Comparison of ENCODE assay signal across 10 mouse cellular contexts in genomic region chr11:102879558-102879957, GRCm38 (mm10). TPM values are rescaled to one million over a fixed set of nuclear protein-coding genes. Genes with fewer than 3 reads are reported as not detected.
DNase-seq lines count a peak whose midpoint lies in the region; ATAC-seq and TF ChIP-seq lines count a peak whose summit lies in the region.
"Had no signal": no experiment of that assay in that cellular context is flagged by ENCODE, and none has a peak within 500 bp of the region (broad histone marks: within the 10 kb centered on the region; RNA-seq: fewer than 3 reads in every experiment).

No protein-coding gene starts in this region.

- H3K36me3 ChIP-seq in kidney, embryonic 16.5 days (ENCODE audit: insufficient read depth, low read length): peaks cover 28% of the 10 kb centered on the region
- H3K36me3 ChIP-seq in embryonic facial prominence, embryonic 13.5 days: peaks cover 30% of the 10 kb centered on the region
- H3K36me3 ChIP-seq in hindbrain, embryonic 16.5 days (ENCODE audit: control insufficient read depth, insufficient read depth, low read length): peaks cover 13% of the 10 kb centered on the region
- peaks cover 21% of the 10 kb centered on the region for H3K36me3 ChIP-seq in midbrain, embryonic 15.5 days (replicated peaks)
- H3K36me3 ChIP-seq in thymus, adult 2 months (ENCODE audit: control insufficient read depth, insufficient read depth, low read length): peaks cover 16% of the 10 kb centered on the region

- H3K4me2 ChIP-seq in kidney, embryonic 16.5 days (replicated peaks; ENCODE audit: low read depth, low read length): peak overlapping the region; percentile 80; the same call in 1 of the 2 replicates
- H3K4me2 ChIP-seq in embryonic facial prominence, embryonic 13.5 days: peak overlapping the region; percentile 69
- H3K4me2 ChIP-seq in hindbrain, embryonic 16.5 days (ENCODE audit: low read length): peak overlapping the region; percentile 69
- H3K4me2 ChIP-seq in midbrain, embryonic 15.5 days: peak overlapping the region; percentile 69

- no peak overlapping the region for H3K27ac ChIP-seq in kidney, embryonic 16.5 days (ENCODE audit: low read length)
- no peak overlapping the region for H3K27ac ChIP-seq in embryonic facial prominence, embryonic 13.5 days
- H3K27ac ChIP-seq in hindbrain, embryonic 16.5 days (ENCODE audit: low read depth, low read length): no peak overlapping the region
- no peak overlapping the region for H3K27ac ChIP-seq in midbrain, embryonic 15.5 days
- H3K27ac ChIP-seq in thymus, adult 2 months (ENCODE audit: control insufficient read depth, insufficient read depth, low read length): no peak overlapping the region

- TF ChIP-seq CTCF in thymus, adult 2 months (IDR thresholded peaks at IDR 0.05; ENCODE audit: borderline replicate concordance, control insufficient read depth, extremely low read depth, insufficient read depth, low read length, poor library complexity): no peak

- no peaks in the 10 kb centered on the region for H3K9me3 ChIP-seq in kidney, embryonic 16.5 days (ENCODE audit: low read length)
- H3K9me3 ChIP-seq in embryonic facial prominence, embryonic 13.5 days: no peaks in the 10 kb centered on the region
- no peaks in the 10 kb centered on the region for H3K9me3 ChIP-seq in hindbrain, embryonic 16.5 days (ENCODE audit: control insufficient read depth, low read length)
- no peaks in the 10 kb centered on the region for H3K9me3 ChIP-seq in midbrain, embryonic 15.5 days

- H3K9ac ChIP-seq in kidney, embryonic 16.5 days (replicated peaks; ENCODE audit: low read length): no peak overlapping the region
- H3K9ac ChIP-seq in embryonic facial prominence, embryonic 13.5 days: no peak overlapping the region
- H3K9ac ChIP-seq in hindbrain, embryonic 16.5 days (ENCODE audit: low read depth, low read length): no peak overlapping the region
- H3K9ac ChIP-seq in midbrain, embryonic 15.5 days: no peak overlapping the region

- TF ChIP-seq POLR2A in thymus, adult 2 months (IDR thresholded peaks at IDR 0.05; ENCODE audit: control insufficient read depth, extremely low read depth, insufficient read depth, low read length, poor library complexity): no peak

- 48% methylated on average over 2 of the region's 2 CpGs for WGBS in kidney, embryonic 16.5 days
- WGBS in embryonic facial prominence, embryonic 13.5 days: 87% methylated on average over 2 of the region's 2 CpGs
- WGBS in hindbrain, embryonic 16.5 days: 53% methylated on average over 2 of the region's 2 CpGs
- 54% methylated on average over 2 of the region's 2 CpGs for WGBS in midbrain, embryonic 15.5 days
- 93% methylated on average over 2 of the region's 2 CpGs for WGBS in thymus, adult 2 months

- H3K4me3 ChIP-seq in kidney, embryonic 16.5 days (ENCODE audit: low read length): no peak overlapping the region; the same call in 1 of the 2 replicates
- peak overlapping the region; percentile 85 for H3K4me3 ChIP-seq in embryonic facial prominence, embryonic 13.5 days
- H3K4me3 ChIP-seq in hindbrain, embryonic 16.5 days (ENCODE audit: low read length): no peak overlapping the region
- peak overlapping the region; percentile 56 for H3K4me3 ChIP-seq in midbrain, embryonic 15.5 days
- H3K4me3 ChIP-seq in thymus, adult 2 months (ENCODE audit: control insufficient read depth, insufficient read depth, low read length): no peak overlapping the region

- peaks cover 17% of the 10 kb centered on the region for H3K4me1 ChIP-seq in kidney, embryonic 16.5 days (ENCODE audit: insufficient read depth, low read length)
- H3K4me1 ChIP-seq in embryonic facial prominence, embryonic 13.5 days: peaks cover 14% of the 10 kb centered on the region
- peaks cover 14% of the 10 kb centered on the region for H3K4me1 ChIP-seq in hindbrain, embryonic 16.5 days (ENCODE audit: control insufficient read depth, insufficient read depth, low read depth, low read length)
- peaks cover 25% of the 10 kb centered on the region for H3K4me1 ChIP-seq in midbrain, embryonic 15.5 days
- H3K4me1 ChIP-seq in thymus, adult 2 months (replicated peaks; ENCODE audit: control insufficient read depth, insufficient read depth, low read length): peaks cover 3% of the 10 kb centered on the region; the same call in 1 of the 2 replicates

- no peak for ATAC-seq in kidney, embryonic 16.5 days (ENCODE audit: low FRiP score, low TSS enrichment)
- no peak for ATAC-seq in embryonic facial prominence, embryonic 13.5 days (ENCODE audit: insufficient number of reproducible peaks, insufficient read depth, low FRiP score, low TSS enrichment, low read depth)
- no peak for ATAC-seq in hindbrain, embryonic 16.5 days
- no peak for ATAC-seq in midbrain, embryonic 15.5 days (replicated peaks)
- no peak for ATAC-seq in granulocyte monocyte progenitor cell, adult 5-6 weeks (replicated peaks; ENCODE audit: poor library complexity, severe bottlenecking)

- H3K27me3 ChIP-seq in kidney, embryonic 16.5 days (ENCODE audit: insufficient read depth, low read length): no peaks in the 10 kb centered on the region
- peaks cover 11% of the 10 kb centered on the region; the same call in 1 of the 2 replicates for H3K27me3 ChIP-seq in embryonic facial prominence, embryonic 13.5 days
- H3K27me3 ChIP-seq in hindbrain, embryonic 16.5 days (replicated peaks; ENCODE audit: control insufficient read depth, insufficient read depth, low read length): peaks cover 4% of the 10 kb centered on the region; the same call in 1 of the 2 replicates
- H3K27me3 ChIP-seq in midbrain, embryonic 15.5 days (replicated peaks): no peaks in the 10 kb centered on the region
- no peaks in the 10 kb centered on the region; the same call in 1 of the 2 replicates for H3K27me3 ChIP-seq in thymus, adult 2 months (ENCODE audit: control insufficient read depth, insufficient read depth, low read length)

- DNase-seq in kidney, adult 11 months: no peak
- no peak for DNase-seq in left cerebral cortex, adult 11 months (ENCODE audit: low spot score)
- DNase-seq in thymus, adult 2 months: no peak
- DNase-seq: cerebellum, adult 18-20 months; gastrocnemius, postnatal 36 days had no signal

RNA-seq across cellular contexts. Expression of gene Eftud2, which starts 1.2 kb away (rescaled TPM):
- polyA plus RNA-seq in kidney, embryonic 16.5 days (2015; fragmentation: Nextera tagmentation; extraction: Ambion mirVana): 222 and 236 TPM in 2 replicates
- 189 and 196 TPM in 2 replicates for polyA plus RNA-seq in embryonic facial prominence, embryonic 13.5 days (2015; fragmentation: Nextera tagmentation; extraction: Ambion mirVana)
- polyA plus RNA-seq in hindbrain, embryonic 16.5 days (2015; fragmentation: Nextera tagmentation; extraction: Ambion mirVana): 127 and 140 TPM in 2 replicates
- polyA plus RNA-seq in midbrain, embryonic 15.5 days (2015; fragmentation: Nextera tagmentation; extraction: Ambion mirVana): 133 and 146 TPM in 2 replicates
- 158 and 236 TPM in 2 replicates for total RNA-seq in granulocyte monocyte progenitor cell, adult 5-6 weeks (2014; fragmentation: Nextera tagmentation)
- 175 and 193 TPM in 2 replicates for total RNA-seq in granulocyte monocyte progenitor cell, adult 5-6 weeks (2017)
- 215 and 245 TPM in 2 replicates for polyA plus RNA-seq in thymus, adult 2 months (2012; rRNA removed)

RNA-seq across cellular contexts. Expression of gene Ccdc103, which starts 1.4 kb away (rescaled TPM):
- 1.9 and 2.1 TPM in 2 replicates for polyA plus RNA-seq in kidney, embryonic 16.5 days (2015; fragmentation: Nextera tagmentation; extraction: Ambion mirVana)
- polyA plus RNA-seq in embryonic facial prominence, embryonic 13.5 days (2015; fragmentation: Nextera tagmentation; extraction: Ambion mirVana): 0.79 and 1.2 TPM in 2 replicates
- 2.2 and 2.5 TPM in 2 replicates for polyA plus RNA-seq in hindbrain, embryonic 16.5 days (2015; fragmentation: Nextera tagmentation; extraction: Ambion mirVana)
- 2.0 and 2.2 TPM in 2 replicates for polyA plus RNA-seq in midbrain, embryonic 15.5 days (2015; fragmentation: Nextera tagmentation; extraction: Ambion mirVana)
- total RNA-seq in granulocyte monocyte progenitor cell, adult 5-6 weeks (2014; fragmentation: Nextera tagmentation): not detected in 2 replicates
- total RNA-seq in granulocyte monocyte progenitor cell, adult 5-6 weeks (2017): not detected in 2 replicates
- 0.28 TPM in 1 of 2 replicates, not detected in the other for polyA plus RNA-seq in thymus, adult 2 months (2012; rRNA removed)
- total RNA-seq: gastrocnemius, postnatal 36 days had no signal

RNA-seq across cellular contexts. Expression of gene Fam187a, which starts 5.4 kb away (rescaled TPM):
- polyA plus RNA-seq in kidney, embryonic 16.5 days (2015; fragmentation: Nextera tagmentation; extraction: Ambion mirVana): not detected in 2 replicates
- not detected in 2 replicates for polyA plus RNA-seq in embryonic facial prominence, embryonic 13.5 days (2015; fragmentation: Nextera tagmentation; extraction: Ambion mirVana)
- not detected in 2 replicates for polyA plus RNA-seq in hindbrain, embryonic 16.5 days (2015; fragmentation: Nextera tagmentation; extraction: Ambion mirVana)
- not detected in 2 replicates for polyA plus RNA-seq in midbrain, embryonic 15.5 days (2015; fragmentation: Nextera tagmentation; extraction: Ambion mirVana)
- total RNA-seq in granulocyte monocyte progenitor cell, adult 5-6 weeks (2014; fragmentation: Nextera tagmentation): not detected in 2 replicates
- total RNA-seq in granulocyte monocyte progenitor cell, adult 5-6 weeks (2017): not detected in 2 replicates
- not detected in 2 replicates for polyA plus RNA-seq in thymus, adult 2 months (2012; rRNA removed)
- total RNA-seq: gastrocnemius, postnatal 36 days had no signal

RNA-seq across cellular contexts. Expression of gene Gfap, which starts 21.2 kb away (rescaled TPM):
- 0.41 and 0.50 TPM in 2 replicates for polyA plus RNA-seq in kidney, embryonic 16.5 days (2015; fragmentation: Nextera tagmentation; extraction: Ambion mirVana)
- polyA plus RNA-seq in embryonic facial prominence, embryonic 13.5 days (2015; fragmentation: Nextera tagmentation; extraction: Ambion mirVana): 0.10 and 0.39 TPM in 2 replicates
- polyA plus RNA-seq in hindbrain, embryonic 16.5 days (2015; fragmentation: Nextera tagmentation; extraction: Ambion mirVana): 4.8 and 15.5 TPM in 2 replicates
- polyA plus RNA-seq in midbrain, embryonic 15.5 days (2015; fragmentation: Nextera tagmentation; extraction: Ambion mirVana): 0.14 and 0.25 TPM in 2 replicates
- total RNA-seq in granulocyte monocyte progenitor cell, adult 5-6 weeks (2014; fragmentation: Nextera tagmentation): not detected in 2 replicates
- not detected in 2 replicates for total RNA-seq in granulocyte monocyte progenitor cell, adult 5-6 weeks (2017)
- polyA plus RNA-seq in thymus, adult 2 months (2012; rRNA removed): 0.94 and 1.1 TPM in 2 replicates
- total RNA-seq: gastrocnemius, postnatal 36 days had no signal

RNA-seq across cellular contexts. Expression of gene Higd1b, which starts 43.9 kb away (rescaled TPM):
- polyA plus RNA-seq in kidney, embryonic 16.5 days (2015; fragmentation: Nextera tagmentation; extraction: Ambion mirVana): 0.42 and 2.5 TPM in 2 replicates
- not detected in 2 replicates for polyA plus RNA-seq in embryonic facial prominence, embryonic 13.5 days (2015; fragmentation: Nextera tagmentation; extraction: Ambion mirVana)
- 14.9 and 19.5 TPM in 2 replicates for polyA plus RNA-seq in hindbrain, embryonic 16.5 days (2015; fragmentation: Nextera tagmentation; extraction: Ambion mirVana)
- polyA plus RNA-seq in midbrain, embryonic 15.5 days (2015; fragmentation: Nextera tagmentation; extraction: Ambion mirVana): 13.7 and 14.8 TPM in 2 replicates
- not detected in 2 replicates for total RNA-seq in granulocyte monocyte progenitor cell, adult 5-6 weeks (2014; fragmentation: Nextera tagmentation)
- not detected in 2 replicates for total RNA-seq in granulocyte monocyte progenitor cell, adult 5-6 weeks (2017)
- polyA plus RNA-seq in thymus, adult 2 months (2012; rRNA removed): 0.36 and 1.4 TPM in 2 replicates

Comparison
In these comparisons a context has a peak if more than half of its experiments do, and no peak if none do; other contexts are left out.
1. H3K4me3 ChIP-seq: peak in embryonic facial prominence, embryonic 13.5 days (single experiment) and midbrain, embryonic 15.5 days (single experiment); none in kidney, embryonic 16.5 days (single experiment), hindbrain, embryonic 16.5 days (single experiment) and thymus, adult 2 months (single experiment).
2. Peak in every context shown above with its lines, with median percentiles within 50 percentile points of each other: H3K4me2 ChIP-seq.